Mouse (Mus musculus): ENCODE results near the gene Rhov.

DNA sequence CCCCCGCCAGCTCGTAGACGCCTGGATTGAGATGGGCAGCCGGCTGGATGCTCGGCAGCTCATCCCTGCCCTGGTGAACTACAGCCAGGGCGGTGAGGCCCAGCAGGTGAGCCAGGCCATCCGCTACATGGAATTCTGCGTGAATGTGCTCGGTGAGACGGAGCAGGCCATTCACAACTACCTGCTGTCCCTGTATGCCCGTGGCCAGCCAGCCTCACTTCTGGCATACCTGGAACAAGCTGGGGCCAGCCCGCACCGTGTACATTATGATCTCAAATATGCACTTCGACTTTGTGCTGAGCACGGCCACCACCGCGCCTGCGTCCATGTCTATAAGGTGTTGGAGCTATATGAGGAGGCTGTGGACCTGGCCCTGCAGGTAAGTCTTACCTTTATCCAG lies 23.3 kb upstream of the Rhov start:
- TF ChIP-seq CTCF (IDR thresholded peaks at IDR 0.05) (no peak), EP300 (IDR thresholded peaks at IDR 0.05) (no peak)
